Mouse (Mus musculus) gastrocnemius, adult 8-10 months (tissue): ENCODE data around the gene Cd47. TPM values are rescaled to one million over a fixed set of nuclear protein-coding genes. Genes with fewer than 3 reads are reported as not detected.
"Not testable (repeated sequence)": the region's sequence is repeated elsewhere in the genome, so short reads cannot be mapped to it uniquely, and the experiment has no call there.

ENCODE experiments used
- DNase-seq, 2 experiments: peaks; one replicate each; pipeline ENCODE4 v3.0.0; 2022; ENCODE audit warnings: low spot score in 2 of 2
- total RNA-seq, 4 experiments: library from RNA; stranded (reverse); gene quantifications; 2 replicates each; pipeline ENCODE4 v1.2.4; 2022

Cd47 gene
- total RNA-seq, 4 experiments from 2014 or later: 21.9 to 27.5 (median 24.5) TPM

DNA sequence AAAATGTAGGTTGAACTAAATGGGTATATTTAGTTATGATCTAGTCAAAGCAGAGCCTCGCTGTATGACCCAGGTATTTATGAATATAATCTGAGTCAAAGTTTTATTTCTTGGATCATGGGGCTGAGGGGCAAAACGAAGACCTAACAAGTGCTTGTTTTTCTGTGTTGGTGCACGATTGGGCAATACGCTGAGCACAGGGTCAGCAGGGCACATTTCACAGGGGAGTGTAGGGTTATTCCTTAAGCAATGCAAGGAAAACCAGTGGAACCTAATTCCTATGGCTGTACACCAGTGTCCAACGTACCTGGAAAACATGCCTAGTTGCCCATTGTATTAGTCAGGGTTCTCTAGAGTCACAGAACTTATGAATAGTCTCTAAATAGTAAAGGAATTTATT is 12.6 kb upstream of the Cd47 start:
- no peak for DNase-seq

DNA sequence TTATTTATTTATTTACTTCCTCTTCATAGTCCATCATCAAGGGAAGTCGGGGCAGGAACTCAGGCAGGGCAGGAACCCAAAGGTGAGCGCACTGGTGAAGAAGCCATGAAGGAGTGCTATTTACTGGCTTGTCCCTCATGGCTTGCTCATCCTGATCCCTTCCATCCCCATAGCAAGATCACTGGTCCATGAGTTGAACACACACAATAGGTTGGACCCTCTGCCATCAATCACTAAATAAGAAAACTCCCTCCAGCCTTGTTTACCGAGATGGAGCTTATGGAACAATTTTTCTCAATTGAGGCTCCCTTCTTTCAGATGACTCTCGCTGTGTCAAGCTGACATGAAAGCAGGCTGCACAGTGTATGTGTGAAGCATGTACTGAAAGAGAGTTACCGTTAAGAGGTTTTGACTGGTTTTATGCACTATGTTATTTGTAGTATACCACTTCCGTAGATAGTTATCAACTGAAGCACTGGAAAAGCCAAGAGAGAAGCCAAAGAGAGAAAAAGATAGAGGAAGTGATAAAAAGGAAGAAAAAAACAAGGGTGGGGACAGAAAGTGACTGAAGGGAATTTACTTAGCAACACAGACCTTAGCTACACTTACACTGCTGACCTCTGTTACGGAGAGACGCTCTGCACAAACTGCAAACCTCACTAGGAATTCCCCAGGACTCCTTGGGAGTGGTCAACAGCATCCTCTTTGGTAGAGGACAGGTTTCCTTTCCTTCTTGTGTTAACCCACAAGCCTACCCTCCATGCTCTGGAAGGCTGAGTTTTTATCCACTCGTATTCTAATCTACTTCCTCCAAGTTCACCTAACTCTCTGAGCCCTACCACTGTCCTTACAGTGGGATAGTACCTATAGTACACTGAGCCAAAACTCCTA is 9.5 kb upstream of the Cd47 start:
- DNase-seq: no peak

DNA sequence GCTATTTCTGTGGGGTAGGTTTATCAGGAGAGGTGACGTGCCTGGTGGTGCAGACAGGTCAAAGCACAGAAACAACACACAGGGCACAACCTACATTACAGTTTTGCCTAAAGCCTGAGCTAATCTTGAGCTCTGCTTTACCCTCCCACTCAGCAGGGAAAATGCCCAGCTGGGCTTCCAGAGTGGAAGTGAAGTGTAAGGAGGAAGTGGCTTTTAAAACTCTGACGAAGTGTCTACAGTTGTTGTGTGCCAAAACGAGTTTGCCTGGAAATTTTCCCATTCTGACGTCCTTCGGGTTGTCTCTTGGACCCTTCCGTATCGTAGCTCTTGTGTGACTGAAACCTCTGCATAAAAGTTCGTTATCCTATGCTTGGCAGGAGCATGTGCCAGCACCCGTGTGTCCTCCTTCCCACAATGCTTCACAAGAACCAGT is 7.9 kb upstream of the Cd47 start:
- DNase-seq: no peak

DNA sequence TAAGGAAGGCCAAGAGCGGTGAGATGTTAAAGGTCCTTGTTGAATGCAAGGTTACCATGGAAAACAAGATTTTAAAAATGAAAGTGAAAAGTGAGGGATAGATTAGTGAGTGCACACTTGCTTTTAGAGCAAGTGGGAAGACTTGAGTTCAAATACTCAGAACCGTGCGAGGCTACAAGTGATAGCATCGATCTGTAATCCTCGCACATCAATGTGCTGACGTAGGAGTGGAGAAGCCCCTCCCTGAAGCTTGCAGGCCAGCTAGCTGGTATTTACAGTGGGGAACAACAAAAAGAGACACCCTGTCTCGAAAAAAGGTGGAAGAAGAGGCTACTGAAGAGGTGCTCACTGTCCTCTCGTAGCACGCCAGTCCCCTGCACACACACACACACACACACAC is 6.7 kb upstream of the Cd47 start:
- no peak for DNase-seq

DNA sequence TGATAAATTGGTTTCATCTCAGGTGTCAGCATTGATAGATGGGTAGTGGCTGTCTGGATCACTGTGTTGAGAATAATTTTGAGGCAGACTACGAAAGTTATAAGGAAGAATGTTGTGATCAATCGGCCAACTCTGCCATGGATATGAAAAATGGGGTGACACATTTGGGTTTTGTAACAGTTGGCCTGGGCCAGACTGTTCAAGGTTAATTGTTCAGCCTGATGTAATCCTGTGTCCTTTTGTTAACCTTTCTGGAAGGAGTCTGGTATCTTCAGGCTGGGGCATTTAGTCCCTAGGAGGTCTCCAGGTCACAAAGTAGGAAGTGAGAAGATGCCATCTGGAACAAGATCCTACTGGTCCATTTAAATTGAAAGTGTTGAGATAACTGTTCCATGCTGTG is 4.1 kb upstream of the Cd47 start:
- DNase-seq: no peak

DNA sequence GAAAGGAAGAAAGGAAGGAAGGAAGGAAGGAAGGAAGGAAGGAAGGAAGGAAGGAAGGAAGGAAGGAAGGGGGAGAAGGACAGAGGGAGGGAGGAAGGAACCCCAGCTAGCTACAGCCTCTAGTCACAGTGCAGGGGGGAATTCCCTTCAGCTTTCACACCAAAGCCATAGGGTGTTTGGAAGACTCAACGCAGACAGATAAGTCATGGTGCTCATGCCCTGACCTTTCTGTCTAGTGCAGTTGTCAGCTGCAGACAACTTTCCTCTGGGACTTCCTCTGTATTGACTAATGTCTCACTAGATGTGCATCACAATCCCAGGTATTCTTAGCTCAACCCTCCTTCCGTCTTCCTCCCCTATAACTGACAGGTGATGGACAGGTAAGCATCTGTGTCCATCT is 3.4 kb upstream of the Cd47 start:
- no peak for DNase-seq

DNA sequence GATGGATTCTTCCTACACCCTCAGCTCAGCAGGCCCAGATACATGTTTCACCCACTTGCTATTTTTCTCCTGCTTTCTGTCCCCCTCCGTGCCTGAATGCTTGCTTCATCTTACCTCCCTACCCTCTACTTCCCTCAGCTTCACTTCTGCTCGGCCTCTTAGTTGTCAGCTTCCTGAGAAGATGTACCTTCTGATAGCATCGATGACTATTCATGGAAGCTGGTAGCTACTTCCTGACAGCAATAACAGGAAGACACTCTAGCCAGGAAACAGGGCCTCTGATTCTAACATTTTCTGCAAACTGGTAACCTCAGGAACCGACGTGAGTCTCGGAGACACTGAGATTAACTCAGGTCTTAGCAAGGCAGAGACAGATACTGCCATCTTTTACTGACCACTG is 1.5 kb upstream of the Cd47 start:
- no peak for DNase-seq

DNA sequence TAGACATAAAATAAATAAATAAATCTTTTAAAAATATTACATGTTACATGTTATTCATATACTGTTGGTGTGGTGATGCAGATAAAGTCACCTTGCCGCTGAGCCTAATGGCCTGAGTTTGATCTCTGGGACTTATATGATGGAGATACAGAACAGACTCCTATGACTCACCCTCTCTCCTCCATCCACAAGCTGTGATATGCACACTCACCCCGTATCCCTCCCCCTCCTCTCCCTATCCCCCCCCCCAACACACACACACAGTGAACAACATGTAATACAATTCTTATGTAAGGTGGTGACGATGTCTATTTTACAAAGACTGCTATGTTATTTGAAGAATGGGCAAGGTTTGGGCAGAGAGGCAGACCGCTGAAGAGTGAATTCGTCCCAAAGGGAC is 663 bp downstream of the Cd47 start:
- DNase-seq: no peak

DNA sequence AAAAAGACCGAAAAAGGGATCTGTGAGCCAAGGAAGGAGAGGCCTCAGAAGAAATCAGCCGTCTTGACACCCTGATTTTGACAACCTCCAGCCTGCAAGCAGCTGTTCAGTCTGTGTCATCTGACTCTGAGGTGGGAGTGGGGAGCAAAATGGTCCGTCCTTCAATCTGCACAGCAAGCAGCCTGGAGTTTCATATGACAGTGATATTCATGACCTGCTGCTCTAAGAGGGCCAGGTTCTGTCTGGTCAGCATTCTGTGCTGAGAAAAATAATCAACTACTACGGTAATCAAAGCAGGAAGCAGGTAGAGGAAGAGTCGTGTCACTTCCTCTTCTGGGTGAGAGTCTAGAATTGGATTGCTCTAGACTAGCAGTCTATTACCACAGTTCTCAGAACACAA is 1.1 kb downstream of the Cd47 start:
- no peak for DNase-seq

DNA sequence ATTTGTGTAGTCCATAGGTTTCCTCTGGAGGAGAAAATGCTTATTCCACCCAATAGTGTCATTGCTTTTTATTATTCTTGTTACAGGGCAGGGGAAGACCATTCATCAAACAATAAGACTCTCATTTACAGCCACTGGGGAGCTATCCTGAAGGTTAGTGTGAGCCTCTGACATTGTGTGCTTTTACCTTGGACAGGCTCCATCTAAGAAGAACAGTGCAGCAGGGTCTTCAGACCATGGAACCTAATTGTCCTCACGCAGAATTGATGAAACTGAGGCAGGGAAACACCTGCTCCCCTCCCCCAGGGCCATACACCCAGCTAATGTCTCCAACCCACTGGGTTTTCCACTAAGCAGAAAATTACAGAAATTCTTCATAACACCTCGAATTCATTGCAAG is 2.7 kb downstream of the Cd47 start:
- DNase-seq: no peak

DNA sequence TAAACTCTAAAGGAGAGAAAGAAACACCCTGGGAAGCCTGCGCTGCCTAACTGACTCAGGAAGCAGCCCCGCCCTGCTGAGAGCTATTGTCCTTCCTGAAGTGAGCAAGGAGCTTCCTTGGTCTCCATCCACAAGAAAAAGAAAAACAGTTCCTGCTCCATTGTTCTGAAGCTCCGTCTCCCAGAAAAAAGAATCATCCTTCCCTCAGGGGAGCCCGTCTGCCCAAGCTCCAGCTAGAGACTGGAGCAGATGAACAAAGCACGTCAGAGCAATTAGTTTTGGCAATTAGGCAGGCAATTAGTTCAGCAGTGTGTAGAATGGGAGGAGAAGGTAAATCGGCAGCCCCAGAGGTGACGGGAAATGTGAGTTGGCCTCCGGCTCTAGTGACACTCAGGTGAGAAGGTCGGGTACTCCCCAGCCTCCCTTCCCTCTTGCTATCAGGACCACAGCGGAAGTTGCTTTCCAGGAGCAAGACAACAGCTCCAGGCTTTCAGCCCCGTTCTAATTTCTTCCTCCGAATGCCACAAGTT is 3.7 kb downstream of the Cd47 start:
- no peak for DNase-seq

DNA sequence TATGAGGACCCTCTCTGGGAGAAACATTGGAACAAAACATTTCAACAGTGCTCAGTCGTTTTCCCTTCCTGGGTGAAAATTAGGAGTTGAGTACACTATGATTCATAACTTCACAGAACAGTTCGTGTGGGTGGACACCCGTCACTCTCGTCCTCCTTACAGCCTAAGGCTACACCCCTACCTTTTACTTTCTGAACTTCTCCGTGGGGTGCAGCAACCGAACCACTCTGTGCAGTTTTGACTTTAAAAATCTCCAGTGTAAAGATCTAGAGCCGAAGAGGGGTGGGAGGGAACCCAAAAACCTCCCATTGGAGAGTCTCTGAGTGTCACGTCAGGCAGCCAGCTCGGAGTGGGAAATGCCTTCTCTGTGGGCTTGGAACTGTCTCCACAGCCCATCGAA is 6.6 kb downstream of the Cd47 start:
- DNase-seq: no peak

DNA sequence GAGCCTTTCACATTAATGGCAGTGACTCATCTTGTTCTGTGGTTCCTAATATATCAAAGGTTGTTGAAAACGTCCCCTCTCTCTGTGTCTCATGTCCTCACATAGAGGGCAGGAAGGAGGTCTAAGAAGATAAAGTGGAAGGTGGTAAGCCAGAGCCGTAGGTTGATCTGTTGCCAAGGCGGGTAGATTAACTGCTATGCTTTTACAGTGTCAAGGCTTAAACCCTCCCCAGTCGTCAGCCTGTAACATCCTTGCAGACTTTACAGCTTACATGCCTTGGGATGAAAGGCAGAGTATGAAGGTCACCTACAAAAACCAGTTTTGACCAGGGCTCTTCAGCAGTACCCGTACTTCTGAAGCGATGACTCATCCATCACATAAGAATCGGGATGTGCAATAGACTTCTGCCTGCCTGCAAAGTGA is 7.1 kb downstream of the Cd47 start:
- no peak for DNase-seq

DNA sequence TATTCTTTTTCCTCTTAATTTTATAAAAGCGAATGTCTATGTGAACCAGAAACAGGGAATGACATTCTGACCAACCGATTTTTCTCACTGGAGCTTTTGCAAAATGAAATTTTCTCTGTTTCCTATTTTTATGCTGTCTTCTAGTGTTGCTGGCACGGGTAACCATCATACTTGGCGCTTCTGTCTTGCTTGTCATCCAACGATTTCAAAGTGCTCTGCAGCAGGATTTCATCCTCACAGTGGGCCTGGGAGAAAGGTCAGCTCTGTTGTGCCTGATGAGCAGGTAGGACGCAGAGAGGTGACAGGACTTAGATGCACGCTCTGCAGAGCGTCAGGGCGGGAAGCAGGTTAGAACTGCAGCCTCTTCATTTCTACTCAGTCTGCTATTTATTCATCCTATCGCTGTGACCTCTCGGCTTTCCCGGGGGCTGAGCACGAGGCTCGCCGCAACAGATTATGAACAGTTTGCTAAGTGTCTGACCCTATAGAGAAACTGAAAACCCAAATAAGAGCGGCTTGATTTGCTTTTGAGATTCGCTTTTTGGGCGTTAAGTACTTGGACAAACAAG is 7.6 kb downstream of the Cd47 start:
- DNase-seq: no peak

DNA sequence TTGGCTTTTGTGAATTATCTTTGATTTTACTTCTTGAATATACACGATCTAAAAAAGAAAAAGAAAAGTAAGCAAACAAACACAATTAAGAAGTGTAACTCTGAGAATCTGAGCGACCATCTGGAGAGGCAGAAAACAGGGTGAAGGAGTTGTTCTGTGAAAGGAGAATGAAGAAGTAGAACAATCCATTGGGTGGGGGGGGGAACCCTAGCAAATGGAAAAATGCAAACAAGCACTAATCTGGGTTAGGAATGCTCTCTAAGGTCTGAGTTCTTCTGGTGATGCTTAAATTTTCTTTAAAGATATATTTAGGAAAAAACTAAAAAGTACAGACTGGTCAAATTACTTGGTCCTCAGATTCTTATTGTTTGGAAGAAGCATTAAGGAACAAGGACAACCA is 11.6 kb downstream of the Cd47 start:
- no peak for DNase-seq

DNA sequence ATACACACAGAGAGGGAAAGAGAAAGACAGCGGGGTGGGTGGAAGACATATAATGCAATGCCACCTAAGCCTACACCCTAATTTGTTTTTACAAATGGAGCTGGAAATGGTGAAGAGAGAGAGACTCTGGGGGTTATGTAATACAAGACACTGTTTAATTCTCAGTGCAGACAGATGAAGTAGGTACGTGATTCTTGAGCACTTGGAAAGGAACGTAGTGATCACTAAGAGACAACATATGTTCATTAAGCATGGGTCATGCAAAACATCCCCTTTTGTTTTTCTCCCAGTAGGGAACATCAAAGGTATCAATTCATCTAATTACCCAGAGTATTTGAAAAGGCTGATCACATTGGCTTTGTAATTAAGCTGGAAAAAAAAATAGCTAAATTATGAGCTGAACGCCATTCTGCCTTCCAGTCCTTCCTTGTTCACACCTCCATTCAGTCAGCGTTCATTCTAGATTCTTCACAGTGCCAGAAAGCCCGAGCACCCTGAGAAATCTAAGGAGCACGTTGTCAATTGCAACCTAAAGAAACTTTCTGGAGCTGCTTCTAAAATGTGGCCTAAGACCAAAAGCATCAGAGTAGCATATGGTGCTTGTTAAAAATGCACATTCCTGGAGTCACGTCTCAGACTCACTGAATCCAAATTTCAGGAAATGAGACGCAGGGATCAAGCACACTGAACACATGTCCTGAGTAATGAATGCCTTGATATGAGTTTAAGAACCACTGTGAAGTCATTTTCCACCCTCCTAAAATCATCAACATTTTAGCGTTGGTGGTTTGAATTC is 12.7 kb downstream of the Cd47 start:
- DNase-seq: no peak

DNA sequence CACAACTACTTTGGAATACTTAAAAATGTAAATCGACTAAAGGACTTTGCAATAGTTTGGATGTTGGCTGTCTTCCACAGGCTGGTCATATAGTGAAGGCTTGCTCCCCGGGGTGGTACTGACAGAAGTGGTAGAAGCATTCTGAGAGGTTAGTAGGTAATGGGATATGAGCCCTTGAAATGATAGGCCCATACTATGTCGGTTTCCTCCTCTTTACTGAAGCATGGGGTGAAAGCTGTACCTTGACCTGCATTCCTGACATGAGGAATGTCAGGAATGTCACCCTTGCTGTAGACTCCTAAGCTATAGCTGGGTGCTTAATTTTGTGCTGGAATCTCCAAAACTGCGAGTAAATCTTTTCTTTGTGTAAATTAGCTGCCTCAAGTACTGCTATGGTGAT is 14.1 kb downstream of the Cd47 start:
- no peak for DNase-seq

DNA sequence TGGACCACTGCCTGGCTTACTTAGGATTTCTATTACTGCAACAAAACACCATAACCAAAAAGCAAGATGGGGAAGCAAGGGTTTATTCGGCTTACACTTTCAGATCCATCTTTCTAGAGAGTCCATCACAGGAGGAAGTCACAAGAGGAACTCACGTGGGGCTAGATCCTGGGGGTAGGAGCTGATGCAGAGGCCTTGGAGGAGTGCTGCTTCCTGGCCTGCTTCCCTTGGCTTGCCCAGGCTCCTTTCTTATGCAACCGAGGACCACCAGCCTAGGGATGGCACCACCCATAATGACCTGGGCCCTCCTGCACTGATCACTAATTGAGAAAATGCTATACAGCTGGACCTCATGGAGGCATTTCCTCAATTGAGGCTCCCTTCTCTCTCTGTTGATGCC is 16.6 kb downstream of the Cd47 start:
- DNase-seq: no peak

DNA sequence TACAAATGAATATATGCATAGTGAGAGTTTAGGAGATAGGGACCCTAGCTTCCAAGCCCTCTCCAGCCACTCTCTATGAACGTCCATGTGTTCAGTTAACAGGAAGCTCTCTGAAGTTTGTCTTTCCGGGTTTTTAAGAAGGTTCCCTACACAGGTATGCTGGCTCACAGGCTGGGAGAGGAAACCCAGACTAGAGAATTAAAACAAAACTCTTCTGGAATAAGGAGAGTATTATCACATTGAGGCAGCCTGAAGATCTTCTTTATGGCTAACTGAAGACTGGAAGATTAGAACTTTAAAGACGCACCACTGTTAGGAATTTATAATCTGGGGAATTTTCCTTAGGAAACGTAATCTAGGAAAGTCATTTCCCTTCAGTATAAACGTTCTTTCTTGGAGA is 17.8 kb downstream of the Cd47 start:
- no peak for DNase-seq

DNA sequence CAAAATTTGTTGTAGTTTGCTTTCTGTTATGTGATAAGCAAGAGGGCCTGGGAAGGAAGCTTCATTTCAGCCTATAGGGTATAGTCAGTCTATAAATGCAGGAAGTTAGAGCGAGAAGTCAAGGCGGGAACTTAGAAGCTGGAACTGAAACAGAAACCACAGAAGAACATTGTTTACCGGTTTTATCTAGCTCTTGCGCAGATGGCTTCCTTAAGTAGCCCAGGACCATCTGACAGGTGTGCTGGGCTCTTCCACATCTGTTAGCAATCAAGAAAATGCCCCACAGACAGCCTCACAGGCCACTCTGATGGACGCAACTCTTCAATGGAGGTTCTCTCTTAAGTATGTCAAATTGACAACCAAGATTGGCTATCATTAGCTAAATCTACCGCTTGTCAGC is 18.3 kb downstream of the Cd47 start:
- DNase-seq: no peak

DNA sequence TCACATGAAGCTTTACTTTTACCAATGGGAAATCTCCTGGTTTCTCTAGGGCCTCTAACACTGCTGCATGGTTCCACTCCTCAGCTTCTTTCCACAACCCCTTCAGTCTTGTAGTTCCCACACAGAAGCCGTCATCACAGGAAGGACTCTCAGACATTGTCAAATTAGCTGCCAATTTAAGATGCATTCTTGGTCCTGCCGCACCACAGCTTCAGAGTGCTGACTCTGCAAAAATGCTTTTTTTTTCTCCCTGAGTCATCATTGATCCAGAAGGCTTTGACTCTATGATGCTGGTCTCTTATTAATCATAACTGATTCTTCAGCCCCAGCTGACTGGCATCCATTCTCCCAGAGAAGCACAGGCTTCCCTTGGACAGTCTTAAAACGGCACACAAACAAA is 19.2 kb downstream of the Cd47 start:
- DNase-seq: no peak

DNA sequence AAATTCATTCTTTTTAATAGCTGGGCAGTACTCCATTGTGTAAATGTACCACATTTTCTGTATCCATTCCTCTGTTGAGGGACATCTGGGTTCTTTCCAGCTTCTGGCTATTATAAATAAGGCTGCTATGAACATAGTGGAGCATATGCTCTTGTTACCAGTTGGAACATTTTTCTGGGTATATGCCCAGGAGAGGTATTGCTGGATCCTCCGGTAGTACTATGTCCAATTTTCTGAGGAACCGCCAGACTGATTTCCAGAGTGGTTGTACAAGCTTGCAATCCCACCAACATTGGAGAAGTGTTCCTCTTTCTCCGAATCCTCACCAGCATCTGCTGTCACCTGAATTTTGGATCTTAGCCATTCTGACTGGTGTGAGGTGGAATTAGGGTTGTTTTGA is 30.6 kb downstream of the Cd47 start:
- DNase-seq: not testable (repeated sequence)
